Mouse (Mus musculus): ENCODE data around the gene Abcg2. TPM values are rescaled to one million over a fixed set of nuclear protein-coding genes. Genes with fewer than 3 reads are reported as not detected.

The Abcg2 gene
- total RNA-seq, 2 experiments from 2014 or later = 16.2 to 22.9 TPM

Other genes with a start within 250 kb of the Abcg2 start
- not detected for gene Vmn1r30, start 141.1 kb upstream of the Abcg2 start, total RNA-seq (2021)
- gene Vmn1r31, start 109.2 kb upstream of the Abcg2 start, total RNA-seq (2021) = not detected
- 100 to 1,000 TPM; 226 to 248 TPM for gene Herc3, start 246.9 kb downstream of the Abcg2 start, total RNA-seq (2021)

Measured in layer of hippocampus, postnatal 36 days (tissue).